Comparison of ENCODE assay signal across 1 mouse cellular context in the genomic region with DNA sequence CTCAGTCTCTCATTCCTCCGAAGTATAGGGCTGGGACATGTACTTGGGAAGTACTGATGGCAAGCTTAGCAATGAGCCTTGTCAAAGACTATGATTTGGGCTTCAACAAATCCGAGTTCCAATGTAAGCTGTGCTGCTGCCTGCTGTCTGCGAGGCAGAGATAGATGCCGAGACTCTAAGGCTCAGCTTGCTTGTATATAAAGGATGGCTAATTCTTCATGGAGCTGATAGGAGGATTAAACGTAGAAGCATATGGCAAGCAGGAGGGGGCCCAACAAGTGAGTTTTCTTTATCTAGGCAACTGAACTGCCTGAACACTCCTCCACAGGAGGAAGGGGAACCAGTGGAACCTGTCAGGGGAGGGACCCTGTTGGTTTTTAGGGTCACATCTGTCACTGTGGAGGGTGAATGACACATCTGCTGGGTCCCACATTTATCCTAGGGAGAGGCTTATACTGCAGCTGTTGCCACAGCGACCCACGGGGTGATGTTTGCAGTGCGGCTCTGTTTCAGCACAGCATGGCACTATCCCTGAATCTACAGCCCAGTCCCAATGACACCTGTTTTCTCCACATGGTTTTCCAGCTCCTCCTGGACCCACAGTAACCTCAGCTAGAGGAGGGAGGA.
TF ChIP-seq lines count a peak whose summit lies in the region.

No protein-coding gene starts in this region.

TF ChIP-seq in myocyte, 11 proteins besides CTCF, POLR2A, EP300 and RAD21 (continued from another document):
- TF ChIP-seq POLR2AphosphoS2 (IDR thresholded peaks at IDR 0.05; ENCODE audit: insufficient read length, low read depth) (no peak), REST (IDR thresholded peaks at IDR 0.05; ENCODE audit: insufficient read depth, insufficient read length) (no peak)
TF ChIP-seq in myocyte: peak in this region for 3.
